Mouse (Mus musculus): ENCODE data around the gene Khdc1b.

- TF ChIP-seq SMC3 (IDR thresholded peaks at IDR 0.05; ENCODE audit: low read depth, low read length) (no peak), ZC3H11A (IDR thresholded peaks at IDR 0.05; ENCODE audit: low read depth, low read length) (no peak), EP300 (IDR thresholded peaks at IDR 0.05; ENCODE audit: low read depth in 1 of 2, low read length in 2 of 2) (no peak), POLR2A (IDR thresholded peaks at IDR 0.05; ENCODE audit: control insufficient read depth in 1 of 2, insufficient read depth in 1 of 2, low read depth in 1 of 2, low read length in 2 of 2, poor library complexity in 1 of 2) (no peak), TAL1 (IDR thresholded peaks at IDR 0.05; ENCODE audit: low read length) (no peak), GABPA (IDR thresholded peaks at IDR 0.05; ENCODE audit: low read depth, low read length) (no peak)
These were observed 23.9 kb downstream of the Khdc1b start for GRCm38 (mm10) chr1:21407266-21407665.

Data from MEL (cell line).